Mouse (Mus musculus): ENCODE data around the gene Idh2.

Gene Idh2

DNA sequence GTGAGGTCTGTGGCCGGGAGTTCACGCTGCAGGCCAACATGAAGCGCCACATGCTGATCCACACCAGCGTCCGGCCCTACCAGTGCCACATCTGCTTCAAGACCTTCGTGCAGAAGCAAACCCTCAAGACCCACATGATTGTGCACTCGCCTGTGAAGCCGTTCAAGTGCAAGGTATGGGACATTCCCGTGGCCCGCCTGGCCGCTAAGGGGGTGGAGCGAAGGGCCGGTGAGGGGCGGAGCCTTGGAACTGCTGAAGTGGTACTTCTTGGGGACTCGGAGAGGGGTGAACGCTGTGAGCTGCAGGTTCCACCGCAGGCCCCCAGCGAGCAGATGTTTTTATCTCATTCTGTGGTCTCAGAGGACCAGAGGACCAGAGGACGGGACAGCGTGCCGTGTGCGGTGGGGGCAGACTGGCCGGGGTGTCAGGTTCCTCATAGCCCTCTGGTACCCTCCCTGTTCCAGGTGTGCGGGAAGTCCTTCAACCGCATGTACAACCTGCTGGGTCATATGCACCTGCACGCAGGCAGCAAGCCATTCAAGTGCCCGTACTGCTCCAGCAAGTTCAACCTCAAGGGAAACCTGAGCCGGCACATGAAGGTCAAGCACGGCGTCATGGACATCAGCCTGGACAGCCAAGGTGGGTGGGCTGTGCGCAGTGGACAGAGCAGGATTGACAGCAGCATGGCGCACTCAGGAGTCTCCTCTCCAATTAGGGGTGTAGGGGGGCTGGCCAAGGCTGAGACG, 29.0 kb downstream of the Idh2 start:
- DNase-seq (ENCODE audit: low read depth, low spot score) = peak; percentile 70

DNA sequence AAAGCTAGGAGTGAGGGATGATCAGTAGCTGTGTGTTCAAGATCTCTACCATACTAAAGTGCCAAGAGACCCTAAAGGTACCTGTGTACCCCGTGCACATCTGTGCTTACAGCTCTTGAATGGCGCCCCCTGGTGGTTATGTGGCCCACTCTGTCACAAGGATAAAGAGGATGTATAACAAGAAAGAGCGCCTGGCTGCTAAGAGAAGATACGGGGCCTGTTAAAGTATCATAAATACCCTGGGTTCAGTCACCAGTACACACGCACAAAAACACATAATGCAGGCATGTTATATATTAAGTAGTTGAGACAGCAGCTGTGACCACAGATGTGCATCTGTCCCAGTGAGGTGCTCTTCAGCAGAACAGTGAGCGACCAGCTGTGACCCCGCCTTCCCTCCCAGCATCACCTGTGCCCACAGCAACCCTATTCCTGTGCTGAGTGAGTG, 30.7 kb downstream of the Idh2 start:
- peak; percentile 90 for DNase-seq (ENCODE audit: low read depth, low spot score)

DNA sequence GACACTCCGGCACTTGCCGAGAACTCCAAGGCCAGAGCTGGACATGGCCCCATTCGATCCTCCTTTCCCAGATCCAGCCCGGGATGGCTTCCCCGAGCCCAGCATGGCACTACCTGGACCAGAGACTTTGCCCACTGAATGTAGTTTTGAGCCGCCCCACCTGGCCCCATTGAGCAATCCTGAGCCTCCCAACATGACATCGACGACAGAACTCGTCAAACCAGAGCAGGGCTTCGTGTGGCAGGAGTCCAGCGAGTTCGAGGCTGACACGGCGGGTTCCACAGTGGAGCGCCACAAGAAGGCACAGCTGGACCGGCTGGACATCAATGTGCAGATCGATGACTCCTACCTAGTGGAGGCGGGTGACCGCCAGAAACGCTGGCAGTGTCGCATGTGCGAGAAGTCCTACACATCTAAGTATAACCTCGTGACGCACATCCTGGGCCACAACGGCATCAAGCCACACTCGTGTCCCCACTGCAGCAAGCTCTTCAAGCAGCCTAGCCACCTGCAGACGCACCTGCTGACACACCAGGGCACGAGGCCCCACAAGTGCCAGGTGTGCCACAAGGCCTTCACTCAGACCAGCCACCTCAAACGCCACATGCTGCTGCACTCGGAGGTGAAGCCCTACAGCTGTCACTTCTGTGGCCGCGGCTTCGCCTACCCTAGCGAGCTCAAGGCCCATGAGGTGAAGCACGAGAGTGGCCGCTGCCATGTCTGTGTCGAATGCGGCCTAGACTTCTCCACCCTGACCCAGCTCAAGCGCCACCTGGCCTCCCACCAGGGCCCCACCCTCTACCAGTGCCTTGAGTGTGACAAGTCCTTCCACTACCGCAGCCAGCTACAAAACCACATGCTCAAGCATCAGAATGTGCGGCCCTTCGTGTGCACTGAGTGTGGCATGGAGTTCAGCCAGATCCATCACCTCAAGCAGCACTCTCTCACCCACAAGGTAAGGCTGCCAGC, 33.3 kb downstream of the Idh2 start:
- no peak for DNase-seq (ENCODE audit: low read depth, low spot score)

DNA sequence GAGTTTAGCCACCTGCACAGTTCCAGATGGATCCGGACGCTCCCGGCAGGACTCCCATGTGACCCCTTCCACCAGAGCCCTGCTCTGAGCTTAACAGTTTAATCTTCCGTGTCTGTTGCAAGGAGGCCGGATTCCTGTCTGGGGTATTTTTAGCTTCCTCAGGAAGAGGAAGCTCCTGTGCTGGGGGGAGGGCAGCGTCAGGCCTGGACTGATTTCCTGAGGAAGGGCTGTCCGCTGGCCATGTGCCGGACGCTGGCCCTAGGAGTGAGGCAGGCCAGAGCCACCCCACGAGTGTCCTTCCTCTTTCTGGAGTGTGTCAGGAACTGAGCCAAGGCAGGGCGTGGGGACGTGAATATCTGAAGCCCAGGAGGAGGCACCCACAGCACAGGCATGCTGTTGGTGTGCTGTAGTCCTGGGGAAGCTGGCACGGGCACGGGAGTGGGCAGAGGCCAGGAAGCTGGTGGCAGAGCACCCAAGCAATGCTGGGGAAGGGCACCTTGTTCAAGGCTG, 36.3 kb downstream of the Idh2 start:
- peak; percentile 72 for DNase-seq (ENCODE audit: low read depth, low spot score)

DNA sequence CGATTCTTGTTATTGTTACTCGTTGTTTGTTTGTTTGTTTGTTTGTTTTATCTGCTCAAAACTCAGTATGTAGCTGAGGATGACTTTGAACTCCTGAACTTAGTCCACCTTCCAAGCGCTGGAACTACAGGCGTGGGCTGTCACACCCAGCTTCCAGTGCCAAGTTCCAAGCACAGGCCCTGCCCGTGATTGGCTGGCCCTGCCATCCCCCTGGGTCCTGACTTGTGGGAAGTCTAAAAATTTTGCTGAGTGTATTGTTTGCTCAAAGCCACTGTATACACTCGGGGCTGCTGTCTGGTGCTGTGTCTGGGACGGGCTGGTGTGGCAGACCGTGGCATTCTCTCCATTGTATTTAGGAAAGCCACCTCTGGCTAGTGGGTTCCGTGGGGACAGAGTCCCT, 37.4 kb downstream of the Idh2 start:
- DNase-seq (ENCODE audit: low read depth, low spot score) = no peak

GRCm38 (mm10) chr7:80076961-80077716, 38.1 kb downstream of the Idh2 start:
- DNase-seq (ENCODE audit: low read depth, low spot score) = no peak

GRCm38 (mm10) chr7:80075946-80076583, 39.1 kb downstream of the Idh2 start:
- no peak for DNase-seq (ENCODE audit: low read depth, low spot score)

GRCm38 (mm10) chr7:80074921-80075441, 40.2 kb downstream of the Idh2 start:
- DNase-seq (ENCODE audit: low read depth, low spot score) = peak; percentile 36

DNA sequence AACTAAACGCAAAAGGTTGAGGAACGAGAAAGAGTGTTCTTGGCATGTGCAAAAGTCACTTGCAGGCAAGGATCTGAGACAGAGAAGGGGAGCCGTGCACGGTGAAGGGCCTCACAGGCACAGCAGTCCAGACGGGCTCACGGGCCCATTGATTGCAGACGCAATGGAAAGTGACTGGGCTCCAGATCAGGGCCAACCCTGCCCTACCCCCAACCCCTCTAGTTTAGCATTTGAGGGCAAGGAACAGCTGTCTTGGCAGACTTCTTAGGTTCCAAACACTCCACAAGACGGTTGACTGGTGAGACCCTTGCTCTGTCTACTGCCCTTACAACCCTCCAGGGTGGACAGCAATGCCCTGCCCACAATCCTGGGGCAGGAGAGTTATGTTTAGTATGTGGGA, 41.7 kb downstream of the Idh2 start:
- DNase-seq (ENCODE audit: low read depth, low spot score) = no peak

DNA sequence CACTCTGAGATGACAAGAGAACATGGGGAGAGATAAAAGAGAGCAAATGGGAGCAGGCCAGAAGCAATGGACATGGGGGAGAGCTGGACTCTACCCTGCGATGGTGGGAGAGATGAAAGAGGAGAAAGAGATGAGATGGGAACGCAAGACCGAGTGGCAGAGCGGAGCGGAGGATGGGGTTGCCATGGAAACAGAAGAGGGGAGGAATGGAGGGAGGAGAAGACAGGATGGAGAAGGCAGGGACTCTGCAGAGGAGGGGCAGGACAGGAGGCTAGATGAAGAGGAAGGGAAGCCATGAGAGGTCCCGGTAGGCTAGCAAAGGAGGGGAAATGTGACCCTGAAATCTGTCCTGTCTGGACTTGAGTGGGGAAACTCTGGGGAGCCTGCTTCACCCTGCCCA, 42.9 kb downstream of the Idh2 start:
- no peak for DNase-seq (ENCODE audit: low read depth, low spot score)

DNA sequence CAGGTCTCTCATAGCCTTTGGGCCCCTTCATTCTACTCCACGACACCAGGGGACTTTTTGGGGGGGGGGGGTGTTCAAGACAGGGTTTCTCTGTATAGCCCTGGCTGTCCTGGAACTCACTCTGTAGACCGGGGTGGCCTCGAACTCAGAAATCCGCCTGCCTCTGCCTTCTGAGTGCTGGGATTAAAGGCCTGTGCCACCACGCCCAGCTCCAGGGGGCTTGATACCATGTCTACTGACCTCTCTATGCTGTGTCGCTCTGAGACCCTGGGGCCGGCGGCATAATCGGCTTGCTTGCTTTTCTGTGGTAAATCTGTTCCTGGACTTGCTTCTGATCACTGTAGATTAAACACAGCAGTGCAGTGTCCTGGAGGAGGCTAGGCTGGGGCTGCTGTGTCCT, 44.0 kb downstream of the Idh2 start:
- no peak for DNase-seq (ENCODE audit: low read depth, low spot score)

DNA sequence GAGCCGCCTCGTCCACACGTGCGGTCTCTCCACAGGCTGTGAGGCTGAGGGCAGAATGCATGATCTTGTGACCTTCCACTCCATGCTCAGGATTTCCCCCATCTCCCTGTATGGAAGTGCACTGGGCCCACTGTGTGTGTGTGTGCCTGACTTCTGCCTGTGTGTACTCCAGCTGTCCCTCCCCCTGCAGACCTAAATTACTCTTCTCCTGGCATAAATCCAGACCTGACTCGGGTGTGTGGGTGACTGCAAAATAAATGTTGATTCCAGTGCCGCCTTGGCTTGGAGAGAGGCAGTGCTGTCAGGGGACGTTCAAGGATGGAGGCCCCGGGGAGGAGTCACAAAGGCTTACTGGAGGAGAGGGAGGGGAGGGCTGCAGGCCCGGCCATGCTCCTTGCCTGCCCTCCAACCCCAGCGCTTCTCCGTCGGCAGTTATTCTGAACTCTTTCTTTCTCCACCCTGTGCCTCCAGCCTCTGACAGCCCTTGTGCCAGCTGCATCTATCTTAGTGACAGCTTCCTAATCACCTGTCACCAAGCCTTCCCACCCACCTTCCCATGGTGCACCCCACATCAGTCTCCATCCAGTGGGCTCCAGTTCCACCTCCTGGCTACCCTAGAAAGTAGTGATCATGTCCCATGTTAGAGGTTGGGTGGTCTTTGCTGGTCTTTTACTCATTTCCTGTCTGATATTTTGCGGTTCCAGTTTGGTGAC, 45.4 kb downstream of the Idh2 start:
- DNase-seq (ENCODE audit: low read depth, low spot score) = no peak

DNA sequence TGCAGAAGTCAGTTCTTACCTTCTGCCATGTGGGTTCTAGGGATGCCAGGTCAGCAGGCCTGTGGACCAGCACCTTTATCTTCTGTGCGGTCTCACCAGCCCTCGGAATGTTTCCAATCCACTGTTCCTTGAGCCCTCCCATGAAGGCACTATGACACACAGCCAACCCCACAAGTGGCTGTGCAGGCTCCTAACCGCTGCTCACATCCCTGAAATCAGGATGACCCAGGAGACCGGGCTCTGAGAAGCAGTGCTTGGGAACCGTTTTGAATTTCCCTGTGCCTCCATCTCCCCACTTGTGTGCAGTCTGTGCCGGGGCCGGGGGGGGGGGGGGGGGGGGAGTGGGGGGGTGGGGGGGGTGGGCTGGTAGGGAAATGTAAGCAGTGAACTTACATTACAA, 46.9 kb downstream of the Idh2 start:
- peak; percentile 39 for DNase-seq (ENCODE audit: low read depth, low spot score)

- no peak for DNase-seq (ENCODE audit: low read depth, low spot score)
These were observed 48.3 kb downstream of the Idh2 start for GRCm38 (mm10) chr7:80066675-80067455.

DNA sequence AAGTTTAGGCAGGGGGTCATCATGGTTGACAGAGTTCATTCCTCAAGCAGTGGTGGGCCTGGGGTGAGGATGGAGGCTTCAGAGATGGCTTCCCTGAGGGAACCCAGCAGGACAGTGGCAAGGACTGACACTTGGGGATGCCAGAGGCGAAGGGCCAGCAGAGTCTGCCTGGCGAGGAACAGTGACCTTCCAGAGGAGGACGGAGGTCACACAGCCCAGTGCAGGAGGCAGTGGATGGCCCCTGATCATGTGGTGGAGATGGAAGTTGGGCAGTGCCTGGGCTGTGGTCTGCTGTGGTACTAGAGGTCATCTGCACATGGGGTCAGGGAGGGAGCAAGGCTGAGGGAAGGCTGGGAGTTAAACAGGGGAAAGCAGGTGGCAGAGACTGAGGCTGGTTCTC, 49.9 kb downstream of the Idh2 start:
- no peak for DNase-seq (ENCODE audit: low read depth, low spot score)

- no peak for DNase-seq (ENCODE audit: low read depth, low spot score)
These were observed 51.1 kb downstream of the Idh2 start for GRCm38 (mm10) chr7:80063902-80064736.

DNA sequence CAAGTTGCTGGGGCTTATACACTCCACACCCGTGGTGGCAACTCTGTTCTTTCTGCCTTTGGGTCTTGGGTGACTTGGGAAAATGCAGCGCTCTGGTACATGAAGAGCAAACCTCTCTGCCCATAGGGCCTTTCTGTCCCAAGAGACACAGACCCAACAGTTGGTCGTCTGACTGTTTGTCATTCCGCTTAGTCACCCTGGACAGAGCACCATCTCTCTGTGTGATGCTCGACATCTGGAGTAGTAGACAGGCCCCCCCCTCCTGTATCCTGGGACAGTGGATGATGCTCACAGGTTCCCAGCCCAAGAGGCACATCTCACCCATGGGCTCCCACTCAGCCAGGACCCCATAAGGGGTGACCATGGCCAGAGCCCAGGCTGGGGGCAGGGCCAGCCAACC, 51.9 kb downstream of the Idh2 start:
- no peak for DNase-seq (ENCODE audit: low read depth, low spot score)

DNA sequence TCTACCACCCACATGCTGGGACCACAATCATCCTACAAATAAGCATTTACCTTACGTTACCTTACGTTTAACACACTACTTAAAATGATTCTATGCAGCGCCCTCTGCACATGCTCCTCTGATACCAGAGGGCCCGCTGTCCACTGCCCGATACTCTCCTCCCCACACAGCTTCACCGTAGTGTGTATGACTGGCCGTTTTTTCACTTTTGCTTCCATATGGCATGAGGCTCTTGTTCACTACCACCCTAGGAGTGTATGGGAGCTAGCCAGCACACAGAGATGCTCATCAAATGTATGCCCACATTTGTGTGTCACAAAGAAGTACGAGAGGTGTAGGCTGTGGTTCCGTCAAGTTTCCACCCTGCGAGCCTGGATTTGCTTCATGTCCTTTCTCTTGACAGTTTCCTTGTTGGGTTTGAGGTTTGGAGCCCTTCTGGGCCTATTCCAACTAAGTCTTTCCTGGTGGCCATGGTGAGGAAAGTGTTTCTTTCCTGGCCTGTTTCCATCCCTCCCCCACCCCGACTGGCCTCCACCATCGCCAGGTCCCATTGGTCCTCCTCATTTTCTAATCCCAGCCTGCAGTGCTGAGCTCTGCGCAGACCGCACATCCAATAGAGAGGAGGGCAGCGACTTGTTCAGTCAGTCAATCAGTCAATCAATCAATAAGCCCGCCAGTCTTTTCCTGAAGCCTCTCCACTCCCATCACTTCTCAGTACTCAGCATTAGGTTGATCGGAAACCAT, 52.9 kb downstream of the Idh2 start:
- no peak for DNase-seq (ENCODE audit: low read depth, low spot score)
